Mouse (Mus musculus): ENCODE measurements around the gene Gm428.
"Not testable (repeated sequence)": the region's sequence is repeated elsewhere in the genome, so short reads cannot be mapped to it uniquely, and the experiment has no call there.

DNA sequence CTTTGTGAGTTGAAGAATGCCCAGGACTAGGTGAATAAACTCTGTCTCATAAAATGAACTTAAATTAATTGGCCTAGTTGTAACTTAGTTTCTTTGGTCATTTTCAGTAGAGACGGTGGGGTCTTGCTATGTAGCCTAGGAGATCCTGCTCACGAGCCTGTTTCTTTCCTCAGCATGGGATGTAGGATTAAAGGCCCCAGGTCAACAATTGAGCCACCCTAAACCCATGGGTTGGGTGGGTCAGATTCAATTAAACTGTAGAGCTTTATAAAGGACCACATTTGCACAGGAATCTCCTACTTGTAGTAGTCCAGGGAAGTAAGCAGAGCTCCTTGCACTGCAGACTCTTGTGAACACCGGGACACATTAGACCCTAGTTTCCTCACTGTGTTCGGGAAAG lies at the start of gene Gm428:
- TF ChIP-seq CTCF, EP300 (IDR thresholded peaks at IDR 0.05; ENCODE audit: low read depth): not testable (repeated sequence)
